Mouse (Mus musculus) lung, postnatal 0 days (tissue): ENCODE results near the gene Gm10972.
"Not testable (repeated sequence)": the region's sequence is repeated elsewhere in the genome, so short reads cannot be mapped to it uniquely, and the experiment has no call there.

Source experiments
- CTCF ChIP-seq: IDR thresholded peaks from 2 replicates; pipeline ENCODE4 v1.5.1; 2016; ENCODE audit warnings: antibody characterized with exemption, mild to moderate bottlenecking
- EP300 ChIP-seq: IDR thresholded peaks from 2 replicates; pipeline ENCODE4 v1.6.1; 2016; ENCODE audit warnings: antibody characterized with exemption, mild to moderate bottlenecking, control low read depth

GRCm38 (mm10) chr3:94642495-94643162, at the start of gene Gm10972:
- not testable (repeated sequence) for TF ChIP-seq CTCF, EP300
